Mouse (Mus musculus) heart, embryonic 13.5 days (tissue): Measurements from ENCODE around the gene Uba7. TPM values are rescaled to one million over a fixed set of nuclear protein-coding genes. Genes with fewer than 3 reads are reported as not detected.

Experiments
- ATAC-seq: fragments of 200-750 bp; cut with Nextera tagmentation; 2 replicates; pipeline ENCODE4 v1.8.0; 2017; ENCODE audit warnings: moderate TSS enrichment; ENCODE audit not compliant: insufficient number of reproducible peaks, low FRiP score, low TSS enrichment; ENCODE audit errors: extremely low read depth
- H3K27ac ChIP-seq: fragments of 300-500 bp; sonication (generic); replicated peaks from 2 replicates; pipeline ENCODE4 v1.5.1; 2015; ENCODE audit warnings: moderate library complexity, mild to moderate bottlenecking, inconsistent platforms
- H3K27me3 ChIP-seq: fragments of 300-500 bp; sonication (generic); replicated peaks from 2 replicates; pipeline ENCODE4 v1.6.1; 2015; ENCODE audit warnings: mild to moderate bottlenecking, inconsistent platforms
- H3K36me3 ChIP-seq: fragments of 300-500 bp; sonication (generic); 2 replicates; pipeline ENCODE4 v1.6.1; 2015; ENCODE audit warnings: mild to moderate bottlenecking, inconsistent platforms
- H3K4me1 ChIP-seq: fragments of 300-500 bp; sonication (generic); 2 replicates; pipeline ENCODE4 v1.6.1; 2015; ENCODE audit warnings: inconsistent platforms
- H3K4me2 ChIP-seq: fragments of 300-500 bp; sonication (generic); 2 replicates; pipeline ENCODE4 v1.6.1; 2015; ENCODE audit warnings: inconsistent platforms, mild to moderate bottlenecking, moderate library complexity
- H3K4me3 ChIP-seq: fragments of 300-500 bp; sonication (generic); 2 replicates; pipeline ENCODE4 v1.5.1; 2015; ENCODE audit warnings: moderate library complexity, mild to moderate bottlenecking, inconsistent platforms
- H3K9ac ChIP-seq: fragments of 300-500 bp; sonication (generic); 2 replicates; pipeline ENCODE4 v1.6.1; 2015; ENCODE audit warnings: inconsistent platforms, mild to moderate bottlenecking, moderate library complexity
- H3K9me3 ChIP-seq: fragments of 300-500 bp; sonication (generic); 2 replicates; pipeline ENCODE4 v1.6.1; 2016; ENCODE audit warnings: inconsistent platforms
- WGBS: fragments of 180-500 bp; shearing (Covaris S2); methylation state at CpG from one replicate; pipeline ENCODE4 v1.1.7; 2015; ENCODE audit warnings: mixed read lengths; 5-methylcytosine and 5-hydroxymethylcytosine counted together
- polyA plus RNA-seq: library from polyadenylated mRNA; unstranded; fragments of >200 nt; fragmentation: Nextera tagmentation; extraction: Ambion mirVana; gene quantifications from 2 replicates; pipeline ENCODE4 v1.2.1, GENCODE M21; 2015

The Uba7 gene
- polyA plus RNA-seq, result 31.7 and 35.0 TPM in 2 replicates

DNA sequence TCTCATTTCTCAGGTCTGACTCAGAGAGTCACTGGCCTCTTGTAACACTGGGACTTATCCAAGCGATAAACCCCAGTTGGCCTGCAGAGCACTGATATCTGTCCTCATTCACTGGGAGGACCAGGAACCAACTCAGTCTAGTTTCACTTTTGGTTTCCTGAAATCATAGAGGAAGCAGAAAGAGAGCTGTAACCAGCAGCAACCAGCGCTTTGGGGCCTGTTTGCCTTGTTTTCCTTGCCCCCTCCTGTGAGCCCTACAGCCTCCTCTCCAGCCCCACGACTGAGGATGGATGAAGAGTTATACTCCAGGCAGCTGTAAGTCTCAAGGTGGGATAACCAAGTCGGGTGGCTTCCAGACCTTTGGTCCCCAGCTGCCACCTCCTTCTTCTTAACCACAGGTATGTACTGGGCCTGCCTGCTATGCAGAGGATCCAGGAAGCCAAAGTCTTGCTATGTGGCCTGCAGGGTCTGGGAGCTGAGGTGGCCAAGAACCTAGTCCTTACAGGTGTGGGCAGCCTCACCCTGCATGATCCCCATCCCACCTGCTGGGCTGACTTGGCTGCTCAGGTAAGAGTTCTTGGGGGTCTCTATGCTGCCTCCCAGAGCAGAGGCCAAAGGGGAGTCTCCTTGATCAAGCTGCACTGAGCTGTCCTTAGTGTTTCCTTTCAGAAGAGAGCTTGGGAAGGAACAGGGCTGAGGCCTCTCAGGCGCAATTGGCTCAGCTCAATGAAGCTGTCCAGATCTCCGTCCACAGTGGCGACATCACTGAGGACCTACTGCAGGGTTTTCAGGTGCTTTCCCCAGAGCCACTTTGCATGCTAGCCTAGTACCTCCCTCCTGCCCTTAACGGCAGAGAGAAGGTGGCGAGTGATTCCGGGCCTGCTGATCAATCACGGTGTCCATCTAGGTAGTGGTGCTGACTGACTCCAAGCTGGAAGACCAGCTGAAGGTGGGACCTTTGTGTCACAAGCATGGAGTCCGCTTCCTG, at the start of gene Uba7:
Gene Uba7, plus strand, starts transcription at position 107 of the 988 bp plus-strand sequence.
- no peaks in the 10 kb centered on the region for H3K9me3 ChIP-seq
- H3K4me2 ChIP-seq, result peak within 1 kb of the TSS; percentile 81
- peak within 1 kb of the TSS; percentile 98 for H3K27ac ChIP-seq
- no peak; the same call in 1 of the 2 replicates for ATAC-seq
- H3K36me3 ChIP-seq, result peaks cover 41% of the 10 kb centered on the region
- 37% methylated on average over 12 of the region's 12 CpGs for WGBS
- H3K4me3 ChIP-seq, result peak within 1 kb of the TSS; percentile 49
- peak within 1 kb of the TSS; percentile 81 for H3K9ac ChIP-seq
- H3K27me3 ChIP-seq, result no peaks in the 10 kb centered on the region
- peaks cover 81% of the 10 kb centered on the region for H3K4me1 ChIP-seq

DNA sequence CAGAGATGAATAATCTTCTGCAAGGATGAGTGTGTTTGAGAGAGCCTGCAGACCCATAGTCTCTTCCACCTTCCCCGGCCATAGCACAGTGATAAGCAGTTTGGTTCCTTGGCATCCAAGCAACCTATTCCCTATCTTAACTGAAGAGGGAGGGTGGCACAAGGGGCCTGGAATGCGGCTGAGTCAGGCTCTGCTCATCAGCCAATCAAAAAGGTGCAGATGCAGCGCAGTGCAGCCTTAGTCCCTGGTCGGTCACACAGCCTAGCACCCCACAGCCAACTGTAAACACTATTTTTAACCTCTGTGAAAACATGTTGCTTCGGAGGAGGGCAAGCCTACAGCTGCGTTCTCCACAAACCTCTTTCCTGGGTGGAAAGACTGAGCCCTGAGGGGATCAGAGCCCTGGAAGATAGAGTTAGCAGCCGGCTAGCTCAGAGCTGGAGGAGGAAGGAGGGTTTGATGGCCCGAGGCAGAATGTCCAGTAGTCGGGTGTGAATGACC, 48.3 kb upstream of the Uba7 start:
- Histone ChIP-seq H3K9ac (no peak overlapping the region), H3K4me3 (no peak overlapping the region), H3K4me1 (peaks cover 55% of the 10 kb centered on the region), H3K36me3 (no peaks in the 10 kb centered on the region), H3K9me3 (no peaks in the 10 kb centered on the region), H3K4me2 (peak overlapping the region; percentile 24; the same call in 1 of the 2 replicates), H3K27ac (peak overlapping the region; percentile 42), H3K27me3 (peaks cover 16% of the 10 kb centered on the region)
- ATAC-seq, result no peak
- 18% methylated on average over 9 of the region's 9 CpGs for WGBS

DNA sequence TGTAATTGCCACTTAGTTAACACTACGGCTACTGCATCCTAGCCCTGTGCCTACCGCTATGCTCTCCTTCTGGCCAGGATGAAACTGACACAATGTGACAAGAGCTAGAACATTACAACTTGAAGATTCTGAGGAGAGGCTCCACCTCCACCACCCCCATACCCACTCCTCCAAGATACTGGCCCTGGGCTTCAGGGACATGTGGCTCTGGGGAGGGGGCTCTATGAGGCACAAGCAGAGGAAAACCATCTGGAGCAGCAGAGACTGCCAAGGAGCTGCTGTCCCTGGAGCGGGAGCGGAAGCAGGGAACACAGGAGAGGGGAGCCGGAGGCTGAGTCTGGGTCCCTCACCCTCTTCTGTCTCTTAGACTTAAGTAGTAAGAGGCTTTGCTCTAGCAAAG, 47.6 kb upstream of the Uba7 start:
- H3K4me1 ChIP-seq, result peaks cover 55% of the 10 kb centered on the region
- H3K4me3 ChIP-seq, result no peak overlapping the region
- 61% methylated on average over 5 of the region's 5 CpGs for WGBS
- no peak overlapping the region for H3K4me2 ChIP-seq
- H3K9ac ChIP-seq, result no peak overlapping the region
- H3K27ac ChIP-seq, result peak overlapping the region; percentile 3; the same call in 1 of the 2 replicates
- no peaks in the 10 kb centered on the region for H3K9me3 ChIP-seq
- no peaks in the 10 kb centered on the region for H3K36me3 ChIP-seq
- H3K27me3 ChIP-seq, result peaks cover 20% of the 10 kb centered on the region
- ATAC-seq, result no peak

DNA sequence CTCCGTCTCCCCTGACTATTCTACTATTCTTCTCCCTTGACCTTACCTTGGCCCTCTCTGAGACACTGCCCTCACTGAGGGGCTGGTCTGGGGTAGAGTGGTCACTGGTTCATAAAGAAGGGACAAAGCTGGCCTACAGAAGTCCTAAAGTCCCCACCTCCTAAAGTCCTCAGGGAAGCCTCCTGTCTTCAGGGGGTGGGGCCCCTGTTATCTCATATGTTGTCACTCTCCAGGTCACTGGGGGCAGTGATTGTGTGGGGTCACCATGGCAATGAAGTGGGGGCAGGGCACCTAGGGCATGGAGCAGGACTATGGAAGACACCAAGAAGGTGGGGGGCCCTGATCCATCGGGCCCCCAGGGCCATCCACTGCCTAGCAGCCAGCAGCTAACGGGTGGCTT, 47.1 kb upstream of the Uba7 start, which contains the start of gene Actl11:
Gene Actl11, plus strand, starts transcription at position 301 of the 400 bp plus-strand sequence.
- H3K27me3 ChIP-seq, result peaks cover 20% of the 10 kb centered on the region
- ATAC-seq, result no peak
- no peaks in the 10 kb centered on the region for H3K36me3 ChIP-seq
- H3K4me3 ChIP-seq, result no peak within 1 kb of the TSS
- H3K9ac ChIP-seq, result no peak within 1 kb of the TSS
- no peak within 1 kb of the TSS for H3K4me2 ChIP-seq
- WGBS, result 58% methylated on average over 3 of the region's 3 CpGs
- H3K27ac ChIP-seq, result peak within 1 kb of the TSS; percentile 42; the same call in 1 of the 2 replicates
- H3K9me3 ChIP-seq, result no peaks in the 10 kb centered on the region
- peaks cover 53% of the 10 kb centered on the region for H3K4me1 ChIP-seq

DNA sequence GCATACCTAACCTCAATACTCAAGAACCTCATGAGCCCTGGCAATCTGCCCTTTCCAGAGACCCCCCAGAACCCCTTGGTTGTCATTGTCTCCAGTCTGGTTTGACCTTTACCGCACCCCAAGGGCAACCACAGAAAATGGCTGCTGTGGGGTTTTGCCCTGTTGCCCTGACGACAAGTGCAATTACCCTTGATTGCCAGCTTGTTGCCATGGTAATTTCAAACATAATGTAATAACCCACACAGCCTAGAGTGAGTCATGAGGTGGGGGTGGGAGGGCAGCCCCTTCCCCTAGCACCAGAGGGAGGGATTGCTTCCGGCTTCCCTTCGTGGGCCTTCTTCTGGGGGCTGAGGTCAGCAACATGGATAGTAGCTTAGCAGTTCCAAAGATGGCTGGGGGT, 43.1 kb upstream of the Uba7 start:
- no peak for ATAC-seq
- WGBS, result 75% methylated on average over 4 of the region's 4 CpGs
- Histone ChIP-seq H3K4me1 (peaks cover 31% of the 10 kb centered on the region), H3K4me3 (no peak overlapping the region), H3K9ac (no peak overlapping the region), H3K27me3 (peaks cover 54% of the 10 kb centered on the region), H3K4me2 (no peak overlapping the region), H3K9me3 (no peaks in the 10 kb centered on the region), H3K27ac (no peak overlapping the region), H3K36me3 (no peaks in the 10 kb centered on the region)

DNA sequence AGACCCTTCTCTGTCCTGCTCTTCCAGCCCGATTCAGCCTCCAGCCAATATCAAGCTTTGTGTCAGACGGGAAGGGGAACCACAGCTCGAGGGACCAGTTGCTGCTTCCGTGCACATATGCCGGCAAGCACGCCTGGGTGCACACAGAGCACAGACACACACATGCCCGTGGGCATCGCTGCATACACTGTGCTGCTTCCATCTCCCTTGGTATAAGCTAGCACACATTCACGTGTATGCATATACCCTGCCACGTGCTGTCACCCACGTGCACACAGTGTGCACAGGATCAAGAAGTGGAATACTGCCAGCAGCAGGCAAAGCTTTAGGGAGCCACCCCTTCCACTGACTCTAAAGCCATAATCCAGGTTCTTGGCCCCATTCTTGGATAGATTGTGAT, 41.2 kb upstream of the Uba7 start:
- no peak for ATAC-seq
- peaks cover 13% of the 10 kb centered on the region for H3K4me1 ChIP-seq

DNA sequence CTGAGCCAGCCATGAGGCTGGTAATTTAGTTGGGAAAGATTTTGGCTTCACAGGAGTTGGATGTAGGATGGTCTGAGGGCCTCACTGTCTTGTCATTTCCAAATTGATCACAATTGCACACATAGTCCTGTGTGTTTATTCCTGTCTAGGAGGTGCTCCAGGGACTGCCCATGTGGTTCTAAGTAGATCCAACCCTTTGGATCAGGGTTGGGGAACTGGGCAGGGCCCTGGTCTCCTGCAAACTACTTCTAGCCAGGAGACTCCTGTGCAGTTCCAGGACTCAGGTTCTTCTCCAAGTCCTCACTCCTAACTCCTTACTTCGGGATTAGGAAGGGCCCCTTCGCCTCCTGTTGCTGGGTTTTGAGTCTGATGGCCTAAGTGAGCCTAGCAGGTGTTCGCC, 39.9 kb upstream of the Uba7 start, which contains the start of gene Camkv:
Gene Camkv, plus strand, starts transcription at position 301 of the 400 bp plus-strand sequence.
- Histone ChIP-seq H3K4me3 (peak within 1 kb of the TSS; percentile 58), H3K27me3 (peaks cover 78% of the 10 kb centered on the region), H3K9ac (peak within 1 kb of the TSS; percentile 77), H3K4me2 (peak within 1 kb of the TSS; percentile 93), H3K36me3 (no peaks in the 10 kb centered on the region), H3K27ac (no peak within 1 kb of the TSS), H3K4me1 (peaks cover 13% of the 10 kb centered on the region), H3K9me3 (no peaks in the 10 kb centered on the region)
- no peak for ATAC-seq
- 24% methylated on average over 3 of the region's 3 CpGs for WGBS

More for the DNA sequence above, 41.2 kb upstream of the Uba7 start:
- H3K9me3 ChIP-seq, result no peaks in the 10 kb centered on the region
- WGBS, result 80% methylated on average over 11 of the region's 11 CpGs
- no peak overlapping the region for H3K4me3 ChIP-seq
- H3K27ac ChIP-seq, result no peak overlapping the region
- no peak overlapping the region for H3K4me2 ChIP-seq
- H3K27me3 ChIP-seq, result peaks cover 70% of the 10 kb centered on the region
- no peak overlapping the region for H3K9ac ChIP-seq
- H3K36me3 ChIP-seq, result no peaks in the 10 kb centered on the region

DNA sequence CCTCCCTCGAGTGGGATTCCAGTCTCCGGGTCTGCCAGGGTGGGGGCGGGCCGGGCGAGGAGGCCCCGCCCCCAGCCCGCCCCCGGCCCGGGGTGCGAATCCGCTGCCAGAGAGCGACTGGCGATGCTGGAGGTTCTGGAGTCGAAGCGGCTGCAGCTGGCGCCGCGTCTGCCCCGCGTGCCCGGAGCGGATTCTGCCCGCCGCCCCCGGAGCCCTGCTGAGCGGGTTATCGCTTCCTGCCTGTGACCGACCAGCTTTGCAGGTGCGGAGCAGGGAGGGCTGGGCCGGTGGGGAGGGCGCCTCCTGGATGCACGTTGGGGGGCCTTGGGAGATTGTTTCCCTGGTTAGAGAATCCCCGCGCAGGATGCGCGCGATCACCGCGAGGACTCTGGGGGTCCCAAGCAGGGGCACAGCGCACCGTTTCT, 39.5 kb upstream of the Uba7 start:
- no peak for ATAC-seq
- 0% methylated on average over 39 of the region's 41 CpGs for WGBS
- H3K4me1 ChIP-seq, result peaks cover 13% of the 10 kb centered on the region
- peak overlapping the region; percentile 93 for H3K4me2 ChIP-seq
- H3K27ac ChIP-seq, result no peak overlapping the region
- H3K9me3 ChIP-seq, result no peaks in the 10 kb centered on the region
- H3K36me3 ChIP-seq, result no peaks in the 10 kb centered on the region
- H3K4me3 ChIP-seq, result peak overlapping the region; percentile 58
- peaks cover 81% of the 10 kb centered on the region for H3K27me3 ChIP-seq
- peak overlapping the region; percentile 77 for H3K9ac ChIP-seq

DNA sequence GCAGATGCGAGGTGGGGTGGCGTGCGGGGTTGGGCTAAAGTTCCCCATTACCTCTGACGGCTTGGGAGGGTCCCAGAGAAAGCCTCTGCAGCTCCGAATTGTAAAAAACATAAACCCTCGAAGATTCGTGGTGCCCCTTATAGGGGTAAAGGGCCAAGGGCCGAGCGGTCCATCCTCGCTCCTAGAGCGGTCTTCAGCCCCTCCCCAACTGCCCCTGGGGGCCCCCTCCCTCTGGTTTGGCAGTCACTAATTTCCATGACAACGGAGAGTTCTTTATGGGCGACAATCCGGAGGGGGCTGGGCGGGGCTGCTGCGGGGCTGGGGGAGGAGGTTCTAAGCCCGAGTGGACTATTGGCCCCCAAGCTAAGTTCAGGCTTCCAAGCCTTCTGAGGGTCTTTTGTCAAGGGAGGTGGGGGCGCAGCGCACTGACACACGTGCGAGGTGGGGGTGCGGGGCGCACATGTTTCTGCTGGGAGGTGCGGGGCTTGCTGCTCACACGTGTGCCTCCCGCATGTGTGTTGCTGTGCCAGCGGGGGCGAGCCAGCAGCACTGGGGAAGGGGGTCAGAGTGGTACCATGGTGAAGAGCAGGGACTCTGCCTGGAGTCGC, 39.0 kb upstream of the Uba7 start:
- Histone ChIP-seq H3K9me3 (no peaks in the 10 kb centered on the region), H3K4me3 (peak overlapping the region; percentile 58), H3K27me3 (peaks cover 83% of the 10 kb centered on the region), H3K27ac (no peak overlapping the region), H3K4me2 (peak overlapping the region; percentile 93), H3K4me1 (peaks cover 13% of the 10 kb centered on the region), H3K36me3 (no peaks in the 10 kb centered on the region), H3K9ac (peak overlapping the region; percentile 77)
- 2% methylated on average over 29 of the region's 29 CpGs for WGBS
- ATAC-seq, result no peak

DNA sequence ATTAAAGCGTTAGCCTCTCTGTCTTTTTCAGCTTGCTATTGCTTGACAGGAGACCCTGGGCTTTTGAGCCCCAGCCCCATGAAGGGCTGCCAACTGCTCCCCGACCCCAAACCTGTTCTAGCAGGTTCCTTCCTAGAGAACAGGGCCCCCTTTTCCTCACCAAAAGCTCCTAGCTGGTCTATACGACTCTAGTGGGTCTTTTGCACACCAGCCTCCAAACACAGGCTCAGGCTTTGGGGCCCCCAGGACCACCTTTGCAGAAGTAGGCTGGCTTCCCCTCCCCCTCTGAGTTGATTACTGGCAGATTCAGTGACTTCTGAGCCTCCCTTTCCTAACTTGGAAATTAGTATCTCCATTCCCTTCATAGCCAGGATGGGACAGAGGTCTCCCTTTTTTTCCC, 38.5 kb upstream of the Uba7 start:
- no peaks in the 10 kb centered on the region for H3K9me3 ChIP-seq
- no peak for ATAC-seq
- H3K9ac ChIP-seq, result no peak overlapping the region
- H3K27ac ChIP-seq, result no peak overlapping the region
- H3K4me2 ChIP-seq, result no peak overlapping the region
- peak overlapping the region; percentile 58; the same call in 1 of the 2 replicates for H3K4me3 ChIP-seq
- H3K36me3 ChIP-seq, result no peaks in the 10 kb centered on the region
- WGBS, result 22% methylated on average over 3 of the region's 3 CpGs
- H3K27me3 ChIP-seq, result peaks cover 83% of the 10 kb centered on the region
- peaks cover 13% of the 10 kb centered on the region for H3K4me1 ChIP-seq
